Mouse (Mus musculus): ENCODE data around the gene Gm20503. TPM values are rescaled to one million over a fixed set of nuclear protein-coding genes. Genes with fewer than 3 reads are reported as not detected.

The Gm20503 gene
- total RNA-seq, 1 experiment from 2014 or later = 4.5 TPM

GRCm38 (mm10) chr4:59007974-59008373 lies 5.0 kb downstream of the Gm20503 start:
- no peak for DNase-seq

GRCm38 (mm10) chr4:59009186-59009585 lies 6.2 kb downstream of the Gm20503 start:
- DNase-seq = no peak

GRCm38 (mm10) chr4:59009696-59010095 lies 6.7 kb downstream of the Gm20503 start:
- no peak for DNase-seq

GRCm38 (mm10) chr4:59011446-59011845 lies 8.4 kb downstream of the Gm20503 start:
- DNase-seq = no peak

- no peak for DNase-seq
Measured at GRCm38 (mm10) chr4:59015181-59015580, 12.2 kb downstream of the Gm20503 start.

- no peak for DNase-seq
Measured at GRCm38 (mm10) chr4:59016922-59017321, 13.9 kb downstream of the Gm20503 start.

- DNase-seq = no peak
Measured at GRCm38 (mm10) chr4:59034325-59034917, 31.4 kb downstream of the Gm20503 start.

- peak; percentile 77 for DNase-seq
Measured at GRCm38 (mm10) chr4:59034918-59035785, 32.1 kb downstream of the Gm20503 start, which contains the start of gene Gng10. Gene Gng10, plus strand, starts transcription at chr4:59035088.

- no peak for DNase-seq
Measured at GRCm38 (mm10) chr4:59035786-59036350, 32.9 kb downstream of the Gm20503 start.

GRCm38 (mm10) chr4:59036490-59037127 lies 33.6 kb downstream of the Gm20503 start:
- peak; percentile 71 for DNase-seq

GRCm38 (mm10) chr4:59037525-59037924 lies 34.5 kb downstream of the Gm20503 start:
- no peak for DNase-seq

GRCm38 (mm10) chr4:59040397-59041287 lies 37.6 kb downstream of the Gm20503 start:
- DNase-seq = no peak

- no peak for DNase-seq
Measured at GRCm38 (mm10) chr4:59043074-59043473, 40.1 kb downstream of the Gm20503 start.

- no peak for DNase-seq
Measured at GRCm38 (mm10) chr4:59043891-59044290, 40.9 kb downstream of the Gm20503 start.

GRCm38 (mm10) chr4:59047222-59047621 lies 44.2 kb downstream of the Gm20503 start:
- no peak for DNase-seq

- DNase-seq = no peak
Measured at GRCm38 (mm10) chr4:59051081-59051480, 48.1 kb downstream of the Gm20503 start.

GRCm38 (mm10) chr4:59057929-59058328 lies 54.9 kb downstream of the Gm20503 start:
- no peak for DNase-seq

GRCm38 (mm10) chr4:59062526-59062925 lies 59.5 kb downstream of the Gm20503 start:
- no peak for DNase-seq

GRCm38 (mm10) chr4:59069276-59069675 lies 66.3 kb downstream of the Gm20503 start:
- DNase-seq = no peak

- no peak for DNase-seq
Measured at GRCm38 (mm10) chr4:59083430-59083829, 80.4 kb downstream of the Gm20503 start.

- no peak for DNase-seq
Measured at GRCm38 (mm10) chr4:59089391-59089790, 86.4 kb downstream of the Gm20503 start.

Measured in adrenal gland, postnatal 25 days (tissue).